Mouse (Mus musculus) erythroid progenitor cell, adult 5-6 weeks (primary cell): ENCODE results near the gene Idh3a. TPM values are rescaled to one million over a fixed set of nuclear protein-coding genes. Genes with fewer than 3 reads are reported as not detected.
A peak's percentile ranks its signal among the peaks of the same experiment; 100 is the strongest.

Experiments used
- ATAC-seq: replicated peaks from 2 replicates; pipeline ENCODE4 v1.8.0; 2016; ENCODE audit warnings: moderate number of reproducible peaks, mild to moderate bottlenecking, moderate TSS enrichment, inconsistent platforms; ENCODE audit not compliant: poor library complexity, low FRiP score, severe bottlenecking
- total RNA-seq, 2 experiments: library from RNA; stranded (forward) in 1 of 2; stranded (reverse) in 1 of 2; fragments of 150-400 nt in 1 of 2; fragments of 186-747, 209-891 nt in 1 of 2; gene quantifications; 2 replicates each; pipeline versions ENCODE4 v1.2.3 to v1.2.4; 2015 to 2017; ENCODE audit warnings: low replicate concordance in 2 of 2

Idh3a gene
- 26.8 and 30.3 TPM in 2 replicates for total RNA-seq (2015; ENCODE audit: low replicate concordance)
- 15.4 and 19.7 TPM in 2 replicates for total RNA-seq (2017; ENCODE audit: low replicate concordance)

- peak; percentile 97 for ATAC-seq
Measured at GRCm38 (mm10) chr9:54586199-54587061, at the start of gene Idh3a. TSS of gene Idh3a (plus strand) at chr9:54586334.

- ATAC-seq = no peak
Measured at GRCm38 (mm10) chr9:54537030-54537429, 49.1 kb upstream of the Idh3a start.

GRCm38 (mm10) chr9:54537480-54537879 lies 48.7 kb upstream of the Idh3a start:
- ATAC-seq = no peak

- no peak for ATAC-seq
Measured at GRCm38 (mm10) chr9:54538244-54538643, 47.9 kb upstream of the Idh3a start.

GRCm38 (mm10) chr9:54538684-54539083 lies 47.5 kb upstream of the Idh3a start, which contains the start of gene Sh2d7:
TSS of gene Sh2d7 (plus strand) at chr9:54538984.
- ATAC-seq = no peak

- no peak for ATAC-seq
Measured at GRCm38 (mm10) chr9:54540801-54541200, 45.3 kb upstream of the Idh3a start.

GRCm38 (mm10) chr9:54544212-54544953 lies 41.8 kb upstream of the Idh3a start:
- ATAC-seq = no peak

GRCm38 (mm10) chr9:54544954-54545315 lies 41.2 kb upstream of the Idh3a start:
- no peak for ATAC-seq

- 0 out of 2 replicates have a peak, but pooled peaks have one; percentile 41 for ATAC-seq
Measured at GRCm38 (mm10) chr9:54547536-54547935, 38.6 kb upstream of the Idh3a start.

- ATAC-seq = no peak
Measured at GRCm38 (mm10) chr9:54549433-54549832, 36.7 kb upstream of the Idh3a start.

- ATAC-seq = no peak
Measured at GRCm38 (mm10) chr9:54552409-54552808, 33.7 kb upstream of the Idh3a start.

GRCm38 (mm10) chr9:54555044-54555443 lies 31.1 kb upstream of the Idh3a start:
- ATAC-seq = no peak

GRCm38 (mm10) chr9:54558731-54559130 lies 27.4 kb upstream of the Idh3a start:
- ATAC-seq = no peak

GRCm38 (mm10) chr9:54559771-54560471 lies 26.2 kb upstream of the Idh3a start, which contains the start of gene Cib2:
TSS of gene Cib2 (minus strand) at chr9:54560218.
- ATAC-seq = peak; percentile 83

- no peak for ATAC-seq
Measured at GRCm38 (mm10) chr9:54560831-54561601, 25.1 kb upstream of the Idh3a start.

- ATAC-seq = no peak
Measured at GRCm38 (mm10) chr9:54566958-54567357, 19.2 kb upstream of the Idh3a start.

GRCm38 (mm10) chr9:54568732-54569131 lies 17.4 kb upstream of the Idh3a start:
- ATAC-seq = no peak

GRCm38 (mm10) chr9:54571130-54571839 lies 14.8 kb upstream of the Idh3a start:
- ATAC-seq = no peak

- no peak for ATAC-seq
Measured at GRCm38 (mm10) chr9:54583712-54584111, 2.4 kb upstream of the Idh3a start.
